Mouse (Mus musculus) CH12.LX (cell line): ENCODE measurements around the gene Tspan7. TPM values are rescaled to one million over a fixed set of nuclear protein-coding genes. Genes with fewer than 3 reads are reported as not detected.

ENCODE experiments used
- DNase-seq: peaks from one replicate; pipeline ENCODE4 v3.0.0-alpha.2; 2013; ENCODE audit errors: extremely low read depth
- H3K27ac ChIP-seq: 2 replicates; pipeline ENCODE4 v1.5.1; 2012; ENCODE audit warnings: low read depth, mild to moderate bottlenecking, control low read depth, moderate library complexity; ENCODE audit not compliant: insufficient read depth
- H3K27me3 ChIP-seq: replicated peaks from 2 replicates; pipeline ENCODE3; 2012; ENCODE audit warnings: inconsistent platforms
- H3K36me3 ChIP-seq, 2 experiments: replicated peaks in 1 of 2; 2 replicates each; pipeline versions ENCODE3 to v1.6.1; 2012; ENCODE audit warnings: inconsistent platforms in 1 of 2, low read length in 1 of 2, mild to moderate bottlenecking in 1 of 2, mixed read lengths in 1 of 2, moderate library complexity in 1 of 2; ENCODE audit not compliant: control insufficient read depth in 1 of 2, insufficient read depth in 1 of 2
- H3K4me1 ChIP-seq, 2 experiments: 2 replicates each; pipeline ENCODE4 v1.6.1; 2012; ENCODE audit warnings: inconsistent platforms in 1 of 2, moderate library complexity in 1 of 2; ENCODE audit not compliant: insufficient read depth in 2 of 2, control insufficient read depth in 1 of 2
- H3K4me2 ChIP-seq: 2 replicates; pipeline ENCODE4 v1.6.1; 2012; ENCODE audit warnings: low read depth, mild to moderate bottlenecking, control low read depth; ENCODE audit not compliant: poor library complexity, insufficient read depth, severe bottlenecking
- H3K4me3 ChIP-seq, 3 experiments: fragments of 150-350 bp in 1 of 3; sonication (generic) in 1 of 3; replicated peaks in 1 of 3; 2 replicates each; pipeline versions ENCODE3 to v1.5.1; 2011 to 2012; ENCODE audit warnings: low read depth in 2 of 3, low read length in 2 of 3, mild to moderate bottlenecking in 2 of 3, moderate library complexity in 2 of 3, control low read depth in 1 of 3, improper control_type of control experiment in 1 of 3, inconsistent platforms in 1 of 3, mixed read lengths in 1 of 3; ENCODE audit not compliant: poor library complexity in 1 of 3
- H3K79me2 ChIP-seq: replicated peaks from 2 replicates; pipeline ENCODE4 v1.6.1; 2012; ENCODE audit warnings: mild to moderate bottlenecking, moderate library complexity; ENCODE audit not compliant: control insufficient read depth, poor library complexity, insufficient read depth, severe bottlenecking; ENCODE audit errors: extremely low read depth
- H3K9ac ChIP-seq: 2 replicates; pipeline ENCODE4 v1.6.1; 2012; ENCODE audit warnings: low read depth, mild to moderate bottlenecking, control low read depth, moderate library complexity; ENCODE audit not compliant: insufficient read depth
- H3K9me3 ChIP-seq: replicated peaks from 2 replicates; pipeline ENCODE3; 2012; ENCODE audit warnings: low read length, inconsistent platforms, mixed read lengths
- CHD2 ChIP-seq: IDR thresholded peaks from 2 replicates; pipeline ENCODE4 v1.6.1; 2011; ENCODE audit warnings: low read length, improper control_type of control experiment
- CTCF ChIP-seq, 2 experiments: IDR thresholded peaks in 1 of 2; conservative IDR thresholded peaks in 1 of 2; 2 replicates each; pipeline ENCODE4 v1.5.1; 2011 to 2012; ENCODE audit warnings: low read depth in 2 of 2, low read length in 2 of 2, improper control_type of control experiment in 1 of 2, inconsistent platforms in 1 of 2, mild to moderate bottlenecking in 1 of 2, moderate library complexity in 1 of 2
- ELF1 ChIP-seq: IDR thresholded peaks from 2 replicates; pipeline ENCODE4 v1.6.1; 2014; ENCODE audit warnings: low read depth, mild to moderate bottlenecking, inconsistent platforms, low read length, improper control_type of control experiment
- EP300 ChIP-seq: IDR thresholded peaks from 2 replicates; pipeline ENCODE4 v1.6.1; 2011; ENCODE audit warnings: low read length, improper control_type of control experiment
- ETS1 ChIP-seq: conservative IDR thresholded peaks from 2 replicates; pipeline ENCODE4 v1.6.1; 2012; ENCODE audit warnings: low read depth, mild to moderate bottlenecking, inconsistent platforms, low read length, improper control_type of control experiment, moderate library complexity
- HCFC1 ChIP-seq: IDR thresholded peaks from 2 replicates; pipeline ENCODE4 v1.6.1; 2012; ENCODE audit warnings: low read depth, mild to moderate bottlenecking, inconsistent platforms, low read length, improper control_type of control experiment
- JUN ChIP-seq: IDR thresholded peaks from 2 replicates; pipeline ENCODE4 v1.6.1; 2011; ENCODE audit warnings: low read depth, mild to moderate bottlenecking, low read length, improper control_type of control experiment, moderate library complexity; ENCODE audit not compliant: insufficient read depth
- RAD21 ChIP-seq: IDR thresholded peaks from 2 replicates; pipeline ENCODE4 v1.6.1; 2011; ENCODE audit warnings: low read depth, mild to moderate bottlenecking, low read length, improper control_type of control experiment, moderate library complexity
- ZC3H11A ChIP-seq: IDR thresholded peaks from 2 replicates; pipeline ENCODE4 v1.6.1; 2012; ENCODE audit warnings: low read depth, mild to moderate bottlenecking, inconsistent platforms, low read length, improper control_type of control experiment
- dilution Hi-C: fragments of 300-500 bp; cut with MboI; formaldehyde crosslinking; loops from 2 replicates; pipeline ENCODE4 v1.14.3; 2020; ENCODE audit warnings: low sequenced_read_pairs; ENCODE audit not compliant: extremely low pct_unique_long_range_greater_than_20kb, extremely low pct_ligation_motif_present
- in situ Hi-C: fragments of 300-500 bp; cut with MboI; formaldehyde crosslinking; loops from 3 replicates; pipeline ENCODE4 v1.14.3; 2019; ENCODE audit warnings: low sequenced_read_pairs, low pct_ligation_motif_present, low pct_unique_long_range_greater_than_20kb, mixed read lengths
- polyA plus RNA-seq: library from polyadenylated mRNA; unstranded; fragments of >175 nt; gene quantifications from 2 replicates; pipeline ENCODE4 v1.2.1, GENCODE M21; 2012; ENCODE audit warnings: low read depth; ENCODE audit not compliant: insufficient read length
- total RNA-seq, 2 experiments: library from RNA; depleted of rRNA; stranded (reverse); fragments of 300-350 nt in 1 of 2; fragments of >200 nt in 1 of 2; gene quantifications; 2 replicates each; pipeline ENCODE4 v1.2.3; 2012 to 2014

Gene Tspan7
- total and polyA plus RNA-seq, 3 experiments, result not detected

GRCm38 (mm10) chrX:10546840-10547239, 61.9 kb downstream of the Tspan7 start:
- Histone ChIP-seq H3K36me3 (no peaks in the 10 kb centered on the region), H3K4me1 (peaks cover 3 to 10% of the 10 kb centered on the region in 2 experiments; a peak in 2 of 4 replicates), H3K9me3 (no peaks in the 10 kb centered on the region), H3K4me2 (no peak overlapping the region), H3K4me3 (no peak overlapping the region), H3K27ac (no peak overlapping the region), H3K79me2 (no peaks in the 10 kb centered on the region), H3K27me3 (no peaks in the 10 kb centered on the region), H3K9ac (no peak overlapping the region)
- in situ Hi-C loops, result no loop called here
- TF ChIP-seq RAD21 (no peak), ZC3H11A (no peak), ETS1 (no peak)
- dilution Hi-C loops, result no loop called here
- DNase-seq, result no peak

GRCm38 (mm10) chrX:10549708-10550107, 64.8 kb downstream of the Tspan7 start:
- H3K79me2 ChIP-seq, result no peaks in the 10 kb centered on the region
- no peaks in the 10 kb centered on the region for H3K9me3 ChIP-seq
- no peak overlapping the region for H3K4me3 ChIP-seq
- peak; percentile 6 for DNase-seq
- dilution Hi-C loops (no loop called here), in situ Hi-C loops (no loop called here)
- peaks cover 3 to 10% of the 10 kb centered on the region in 2 experiments; a peak in 2 of 4 replicates for H3K4me1 ChIP-seq
- H3K36me3 ChIP-seq, result no peaks in the 10 kb centered on the region
- H3K9ac ChIP-seq, result no peak overlapping the region
- TF ChIP-seq CTCF (conservative IDR thresholded peaks at IDR 0.05 in 1 of 2, IDR thresholded peaks at IDR 0.05 in 1 of 2; ENCODE audit: low read depth in 2 of 2, low read length in 2 of 2) (peak; percentile 22 to 49; a peak in 3 of 4 replicates), RAD21 (peak; percentile 16), ELF1 (no peak)
- no peaks in the 10 kb centered on the region for H3K27me3 ChIP-seq
- H3K4me2 ChIP-seq, result no peak overlapping the region
- no peak overlapping the region for H3K27ac ChIP-seq

DNA sequence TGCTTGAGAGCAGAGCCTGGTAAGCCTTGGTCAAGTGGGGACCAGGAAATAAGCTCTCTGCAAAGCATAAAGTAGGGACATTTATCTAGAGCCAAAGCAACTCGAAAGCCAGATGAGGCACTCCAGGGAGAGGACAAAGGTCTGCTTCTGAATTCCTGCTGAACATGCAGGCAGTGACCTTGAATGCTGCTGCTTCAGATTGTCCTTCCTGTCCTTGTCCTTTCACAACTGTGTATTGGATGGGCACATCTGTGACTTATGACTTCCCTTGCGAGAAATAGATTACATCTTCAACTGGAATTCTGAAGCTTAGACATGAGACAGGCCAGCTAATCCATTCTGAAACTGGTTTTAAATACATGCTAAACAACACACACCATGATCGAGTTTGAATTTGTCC, 71.9 kb downstream of the Tspan7 start:
- no peaks in the 10 kb centered on the region for H3K79me2 ChIP-seq
- DNase-seq, result no peak
- no peak overlapping the region for H3K4me3 ChIP-seq
- no peak overlapping the region for H3K27ac ChIP-seq
- H3K9ac ChIP-seq, result no peak overlapping the region
- dilution Hi-C loops (no loop called here), in situ Hi-C loops (no loop called here)
- H3K9me3 ChIP-seq, result no peaks in the 10 kb centered on the region
- H3K27me3 ChIP-seq, result no peaks in the 10 kb centered on the region
- no peaks in the 10 kb centered on the region for H3K36me3 ChIP-seq
- no peak overlapping the region for H3K4me2 ChIP-seq
- TF ChIP-seq CHD2 (no peak), EP300 (no peak), HCFC1 (no peak), JUN (no peak)
- H3K4me1 ChIP-seq, result no peaks in the 10 kb centered on the region
